Mouse (Mus musculus) embryonic fibroblast, embryonic 13.5 days (primary cell): Measurements from ENCODE around the gene Dcxr. TPM values are rescaled to one million over a fixed set of nuclear protein-coding genes. Genes with fewer than 3 reads are reported as not detected.
"Not testable (repeated sequence)": the region's sequence is repeated elsewhere in the genome, so short reads cannot be mapped to it uniquely, and the experiment has no call there.

Experiments used
- H3K27ac ChIP-seq: 2 replicates; pipeline ENCODE4 v1.5.1; 2012; ENCODE audit warnings: low read length, control low read depth, inconsistent platforms; ENCODE audit not compliant: insufficient read depth
- H3K4me1 ChIP-seq: 2 replicates; pipeline ENCODE4 v1.6.1; 2011; ENCODE audit warnings: low read length; ENCODE audit not compliant: control insufficient read depth, insufficient read depth
- H3K4me3 ChIP-seq: 2 replicates; pipeline ENCODE4 v1.5.1; 2011; ENCODE audit warnings: mild to moderate bottlenecking, control low read depth, low read length; ENCODE audit not compliant: insufficient read depth
- CTCF ChIP-seq: IDR thresholded peaks from 2 replicates; pipeline ENCODE4 v1.5.1; 2011; ENCODE audit warnings: mild to moderate bottlenecking, control low read depth, low read length, moderate library complexity, borderline replicate concordance; ENCODE audit not compliant: insufficient read depth
- POLR2A ChIP-seq: IDR thresholded peaks from 2 replicates; pipeline ENCODE4 v1.6.1; 2011; ENCODE audit warnings: low read depth, mild to moderate bottlenecking, control low read depth, low read length, moderate library complexity
- polyA plus RNA-seq: library from polyadenylated mRNA; stranded (reverse); fragments of >200 nt; gene quantifications from 2 replicates; pipeline ENCODE4 v1.2.4, GENCODE M21; 2011; ENCODE audit warnings: low read depth; ENCODE audit not compliant: missing spikeins, insufficient read length

The Dcxr gene
- polyA plus RNA-seq: 31.6 and 52.4 TPM in 2 replicates

DNA sequence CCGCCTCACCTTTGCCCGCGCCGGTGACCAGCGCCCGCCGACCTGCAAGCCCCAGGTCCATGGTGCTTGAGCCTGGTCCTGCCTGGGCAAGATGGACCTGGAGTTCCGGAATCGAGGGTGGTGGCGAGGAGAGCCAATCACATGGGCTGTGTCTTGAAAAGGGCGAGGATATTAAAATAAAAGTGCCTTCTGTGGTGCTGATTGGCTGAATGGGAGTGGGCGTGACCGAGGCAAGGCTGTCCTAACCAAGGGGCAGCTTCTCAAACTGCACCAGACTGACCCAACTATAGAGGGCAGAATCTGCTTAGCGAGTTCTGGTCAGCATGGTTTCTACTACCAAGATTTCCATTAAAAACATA, at the start of gene Dcxr:
Gene Dcxr, minus strand, starts transcription at position 113 of the 359 bp plus-strand sequence.
- peak within 1 kb of the TSS; percentile 60 for H3K4me3 ChIP-seq
- peaks cover 3% of the 10 kb centered on the region; the same call in 1 of the 2 replicates for H3K4me1 ChIP-seq
- no peak within 1 kb of the TSS for H3K27ac ChIP-seq
- TF ChIP-seq CTCF: peak; percentile 32; the same call in 1 of the 2 replicates
- TF ChIP-seq POLR2A: peak; percentile 94

DNA sequence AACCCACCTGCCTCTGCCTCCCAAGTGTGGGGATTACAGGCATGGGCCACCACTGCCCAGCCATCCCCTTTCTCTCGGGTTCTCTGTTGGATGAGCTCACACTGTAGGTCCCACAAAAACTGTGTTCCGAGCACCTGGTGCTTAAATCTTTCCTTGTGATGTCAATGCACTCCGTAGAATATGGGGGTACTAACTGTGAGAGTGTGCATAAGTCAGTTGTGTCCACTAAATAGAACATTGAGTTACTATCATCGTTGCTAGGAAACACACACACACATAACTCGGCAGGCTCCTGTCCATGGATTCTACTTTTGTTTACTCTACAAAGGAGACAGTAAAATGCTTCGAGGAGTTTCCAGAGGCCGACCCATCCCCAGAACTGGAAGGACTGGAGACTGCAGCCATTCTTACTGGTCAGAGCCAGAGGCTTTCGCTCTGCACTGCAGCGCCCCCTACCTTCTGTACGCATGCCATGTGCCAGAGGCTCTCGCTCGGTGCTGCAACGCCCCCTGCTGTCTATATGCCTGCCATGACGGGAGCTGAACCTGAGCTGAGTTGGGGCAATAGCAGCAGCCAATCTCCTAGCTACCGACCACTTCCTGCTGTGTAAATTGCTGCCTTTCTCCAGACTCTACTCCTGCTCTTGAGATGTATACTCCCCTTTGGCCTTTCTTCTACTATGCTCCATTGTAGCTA, 48.8 kb upstream of the Dcxr start:
- no peak overlapping the region for H3K4me3 ChIP-seq
- no peak overlapping the region for H3K27ac ChIP-seq
- no peak for TF ChIP-seq POLR2A
- peak; percentile 100 for TF ChIP-seq CTCF
- peaks cover 2% of the 10 kb centered on the region; the same call in 1 of the 2 replicates for H3K4me1 ChIP-seq

DNA sequence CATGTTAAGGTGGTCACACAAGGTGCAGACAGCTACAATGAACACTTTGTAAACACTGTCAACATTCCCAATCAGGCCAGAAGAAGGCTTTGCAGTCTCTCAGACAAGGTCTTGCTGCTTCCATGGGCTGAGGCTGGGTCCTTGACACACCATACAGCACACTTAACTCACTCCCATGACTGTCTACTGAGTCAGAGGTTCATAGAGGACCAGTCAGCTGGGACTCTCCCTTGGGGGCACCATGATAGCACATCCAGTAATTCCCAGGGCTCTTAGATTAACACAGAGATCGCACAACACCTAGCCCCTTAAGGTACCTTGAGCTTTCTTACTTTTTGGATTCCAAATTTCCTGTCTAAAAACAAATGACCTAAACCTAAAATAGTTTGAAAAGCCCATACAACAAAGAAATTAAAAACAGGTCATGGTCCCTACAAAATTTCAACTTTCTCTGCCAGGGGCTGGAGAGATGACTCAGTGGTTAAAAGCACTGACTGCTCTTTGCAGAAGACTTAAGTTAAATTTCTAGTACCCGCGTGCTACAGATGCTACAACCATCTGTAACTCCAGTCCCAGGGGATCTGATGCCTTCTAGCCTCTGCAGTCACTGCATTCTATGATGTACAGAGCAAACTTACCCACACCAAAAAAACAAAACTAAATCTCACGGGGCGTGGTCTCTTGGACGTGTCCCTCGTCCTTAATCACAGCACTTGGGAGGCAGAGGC, 46.5 kb upstream of the Dcxr start:
- no peak overlapping the region for H3K27ac ChIP-seq
- TF ChIP-seq CTCF: no peak
- no peak for TF ChIP-seq POLR2A
- peaks cover 2% of the 10 kb centered on the region; the same call in 1 of the 2 replicates for H3K4me1 ChIP-seq
- no peak overlapping the region for H3K4me3 ChIP-seq

DNA sequence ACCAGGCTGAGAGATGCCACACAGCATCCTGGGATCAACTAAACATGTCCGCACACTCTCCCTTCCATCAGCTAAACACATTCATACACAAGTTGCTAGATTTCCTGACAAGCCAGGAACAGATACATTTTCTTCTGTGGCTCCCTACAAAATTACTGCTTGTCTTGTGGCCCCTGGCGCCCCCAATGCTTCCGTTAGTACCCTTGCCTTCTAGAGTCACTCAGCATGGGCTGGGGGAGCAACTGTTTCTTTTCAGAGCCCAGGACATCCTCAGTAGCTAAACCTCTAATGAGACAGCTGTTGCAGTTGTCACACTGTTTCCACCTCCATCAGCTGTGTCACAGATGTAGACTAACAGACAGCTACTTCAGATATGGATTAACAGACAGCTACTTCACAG, 45.7 kb upstream of the Dcxr start:
- Histone ChIP-seq H3K27ac (no peak overlapping the region), H3K4me3 (no peak overlapping the region), H3K4me1 (peaks cover 2% of the 10 kb centered on the region; the same call in 1 of the 2 replicates)
- no peak for TF ChIP-seq POLR2A
- TF ChIP-seq CTCF: no peak

DNA sequence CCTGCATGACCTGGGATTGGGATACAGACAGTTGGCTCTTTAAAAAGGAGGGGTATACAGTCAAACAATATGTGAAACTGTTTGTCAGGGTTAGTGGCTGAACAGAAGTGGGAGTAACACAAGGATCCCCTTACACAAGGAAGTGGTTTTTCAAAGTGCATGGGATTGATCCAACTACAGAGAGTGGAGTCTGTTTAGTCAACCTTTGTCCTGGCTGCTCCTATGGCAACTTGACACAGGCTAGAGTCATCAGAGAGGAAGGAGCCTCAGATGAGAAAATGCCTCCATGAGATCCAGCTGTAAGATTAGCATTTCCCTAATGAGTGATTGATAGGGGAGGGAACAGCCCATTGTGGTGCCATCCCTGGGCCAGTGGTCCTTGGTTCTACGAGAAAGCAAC, 41.1 kb upstream of the Dcxr start:
- no peaks in the 10 kb centered on the region for H3K4me1 ChIP-seq
- TF ChIP-seq POLR2A: no peak
- no peak for TF ChIP-seq CTCF
- no peak overlapping the region for H3K27ac ChIP-seq
- H3K4me3 ChIP-seq: no peak overlapping the region

DNA sequence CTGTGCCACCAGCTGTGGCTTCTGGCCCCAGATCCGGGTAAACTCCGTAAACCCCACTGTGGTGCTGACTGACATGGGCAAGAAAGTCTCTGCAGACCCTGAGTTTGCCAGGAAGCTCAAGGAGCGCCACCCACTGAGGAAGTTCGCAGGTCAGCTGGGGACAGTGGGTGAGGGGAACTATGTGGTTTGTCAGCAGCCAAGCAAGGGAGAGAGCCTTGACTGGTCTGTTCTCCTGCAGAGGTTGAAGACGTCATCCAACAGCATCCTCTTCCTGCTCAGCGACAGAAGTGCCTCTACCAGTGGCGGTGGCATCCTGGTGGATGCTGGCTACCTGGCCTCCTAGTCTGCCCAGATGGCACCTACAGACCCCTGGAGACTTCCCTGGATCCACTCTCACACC, 39.9 kb upstream of the Dcxr start:
- not testable (repeated sequence) for H3K4me1 ChIP-seq, H3K27ac ChIP-seq, H3K4me3 ChIP-seq

DNA sequence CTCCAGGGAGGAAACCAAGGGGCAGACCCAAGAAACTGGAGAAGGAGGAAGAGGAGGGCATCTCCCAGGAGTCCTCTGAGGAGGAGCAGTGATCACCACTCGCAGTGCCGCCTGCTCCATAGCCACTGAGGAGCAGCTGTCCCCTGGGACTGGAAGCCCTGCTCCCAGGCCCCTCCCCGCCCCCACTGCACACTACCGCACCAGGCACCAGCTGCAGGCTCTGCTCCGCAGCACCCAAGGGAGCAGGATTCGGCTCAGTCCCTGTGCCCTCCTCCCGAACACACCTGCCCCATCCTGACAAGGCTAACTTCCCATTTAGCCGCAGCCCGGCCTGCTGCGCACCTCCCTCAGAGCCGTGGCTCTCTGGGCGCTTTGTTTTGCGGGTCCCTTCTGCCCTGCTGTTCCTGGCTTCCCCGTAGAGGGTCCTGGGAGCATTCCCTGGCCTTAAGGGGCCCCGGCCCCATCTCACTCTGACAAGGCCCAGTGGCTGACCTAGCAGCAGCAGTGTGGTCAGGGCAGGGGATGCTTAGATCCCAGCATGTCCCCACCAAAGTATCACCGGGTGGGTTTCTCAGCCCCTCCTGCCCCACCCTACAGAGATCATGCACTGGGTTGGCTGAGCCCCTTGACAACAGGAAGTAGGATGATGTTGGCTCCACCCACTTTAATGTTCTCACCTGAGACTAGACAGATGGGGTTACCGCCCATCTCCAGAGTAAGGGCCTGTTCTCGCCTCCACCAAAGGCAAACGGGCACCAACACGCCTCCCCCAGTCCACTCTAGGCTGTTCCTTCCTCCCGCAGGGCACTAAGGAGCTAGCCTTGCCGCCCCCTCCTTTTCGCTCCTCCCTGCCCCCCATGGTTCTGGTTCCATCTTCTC, 36.3 kb upstream of the Dcxr start:
- H3K27ac ChIP-seq, H3K4me3 ChIP-seq, H3K4me1 ChIP-seq: not testable (repeated sequence)

DNA sequence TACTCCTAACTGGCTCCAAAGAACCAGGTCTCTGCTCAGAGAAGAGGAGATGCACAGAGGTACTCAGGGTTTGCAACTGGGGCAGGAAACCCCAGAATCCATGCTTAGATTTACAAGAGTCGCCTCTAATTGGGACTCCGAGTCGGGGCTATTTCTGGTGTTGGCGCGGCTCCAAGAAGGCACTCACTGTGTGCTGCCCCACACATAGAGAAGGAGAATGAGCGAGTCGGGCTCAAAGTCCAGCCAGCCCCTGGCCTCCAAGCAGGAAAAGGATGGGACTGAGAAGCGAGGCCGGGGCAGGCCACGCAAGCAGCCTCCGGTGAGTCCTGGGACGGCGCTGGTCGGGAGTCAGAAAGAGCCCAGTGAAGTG, 35.6 kb upstream of the Dcxr start, which contains the start of gene Hmga1b:
Gene Hmga1b, plus strand, starts transcription at position 123 of the 370 bp plus-strand sequence.
- H3K4me3 ChIP-seq, H3K4me1 ChIP-seq, H3K27ac ChIP-seq: not testable (repeated sequence)

DNA sequence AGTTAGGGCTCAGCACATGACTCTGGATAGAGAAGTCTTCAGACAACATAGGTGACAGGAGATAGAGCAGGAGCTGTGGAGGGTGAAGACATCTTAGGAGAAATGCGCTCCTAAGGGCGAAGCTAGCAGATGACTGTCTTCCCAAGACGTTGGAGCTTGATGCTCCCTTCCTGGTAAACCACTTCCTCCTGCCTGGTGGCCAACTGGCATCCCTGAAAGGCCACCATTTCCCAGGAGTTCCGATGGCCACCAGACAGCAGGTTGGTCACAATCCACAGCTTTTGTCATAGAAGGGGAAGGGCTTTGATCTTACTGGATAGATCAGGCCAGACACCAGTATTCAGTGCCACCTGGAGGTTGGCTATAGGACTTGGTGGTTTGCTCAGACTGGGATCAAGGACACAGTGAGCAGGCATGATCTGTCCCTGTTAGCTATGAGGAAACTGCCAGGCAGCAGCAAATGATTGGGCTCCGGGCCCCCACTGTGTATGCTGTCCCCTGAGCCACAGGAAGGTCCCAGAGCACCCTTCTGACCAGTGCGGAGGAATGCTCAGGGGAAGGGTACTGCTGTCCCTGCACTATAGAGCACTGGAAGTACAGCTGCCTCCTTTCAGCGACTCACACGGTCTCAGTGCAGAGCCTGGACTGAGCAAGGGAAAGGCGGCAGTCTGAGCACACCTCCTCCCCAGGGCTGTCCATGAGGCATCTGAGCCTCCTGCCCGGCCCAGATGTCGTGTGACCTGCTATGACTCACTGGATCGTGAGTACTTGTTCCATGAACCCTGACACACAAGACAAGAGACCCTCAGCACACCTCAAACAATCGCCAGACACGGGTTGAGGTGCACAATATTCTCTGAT, 35.0 kb upstream of the Dcxr start:
- no peak overlapping the region for H3K4me3 ChIP-seq
- no peaks in the 10 kb centered on the region for H3K4me1 ChIP-seq
- no peak overlapping the region for H3K27ac ChIP-seq
- TF ChIP-seq CTCF (no peak), POLR2A (no peak)
